Mouse (Mus musculus) heart, embryonic 15.5 days (tissue): ENCODE measurements at regions not wholly inside any gene's neighbourhood (a gene's known extent, or its start where the extent isn't known, plus 50 kb on each side); places are given as distances from the start of the nearest gene placed in this dataset.

ENCODE experiments used
- ATAC-seq: fragments of 200-750 bp; cut with Nextera tagmentation; replicated peaks from 2 replicates; pipeline ENCODE4 v1.8.0; 2017; ENCODE audit warnings: low read depth, moderate TSS enrichment; ENCODE audit not compliant: insufficient number of reproducible peaks, insufficient read depth, low FRiP score
- H3K27ac ChIP-seq: fragments of 300-500 bp; sonication (generic); 2 replicates; pipeline ENCODE4 v1.5.1; 2015; ENCODE audit warnings: mild to moderate bottlenecking, inconsistent platforms
- H3K27me3 ChIP-seq: fragments of 300-500 bp; sonication (generic); 2 replicates; pipeline ENCODE4 v1.6.1; 2015; ENCODE audit warnings: inconsistent platforms
- H3K36me3 ChIP-seq: fragments of 300-500 bp; sonication (generic); 2 replicates; pipeline ENCODE4 v1.6.1; 2015; ENCODE audit warnings: mild to moderate bottlenecking, inconsistent platforms
- H3K4me1 ChIP-seq: fragments of 300-500 bp; sonication (generic); replicated peaks from 2 replicates; pipeline ENCODE4 v1.6.1; 2015; ENCODE audit warnings: inconsistent platforms
- H3K4me2 ChIP-seq: fragments of 300-500 bp; sonication (generic); 2 replicates; pipeline ENCODE4 v1.6.1; 2015; ENCODE audit warnings: inconsistent platforms, mild to moderate bottlenecking, moderate library complexity
- H3K4me3 ChIP-seq: fragments of 300-500 bp; sonication (generic); 2 replicates; pipeline ENCODE4 v1.5.1; 2015; ENCODE audit warnings: mild to moderate bottlenecking, inconsistent platforms
- H3K9ac ChIP-seq: fragments of 300-500 bp; sonication (generic); 2 replicates; pipeline ENCODE4 v1.6.1; 2015; ENCODE audit warnings: mild to moderate bottlenecking, inconsistent platforms
- H3K9me3 ChIP-seq: fragments of 300-500 bp; sonication (generic); replicated peaks from 2 replicates; pipeline ENCODE4 v1.6.1; 2016; ENCODE audit warnings: inconsistent platforms
- WGBS: fragments of 180-500 bp; shearing (Covaris S2); methylation state at CpG from one replicate; pipeline ENCODE4 v1.1.7; 2015; ENCODE audit warnings: mixed read lengths; 5-methylcytosine and 5-hydroxymethylcytosine counted together

DNA sequence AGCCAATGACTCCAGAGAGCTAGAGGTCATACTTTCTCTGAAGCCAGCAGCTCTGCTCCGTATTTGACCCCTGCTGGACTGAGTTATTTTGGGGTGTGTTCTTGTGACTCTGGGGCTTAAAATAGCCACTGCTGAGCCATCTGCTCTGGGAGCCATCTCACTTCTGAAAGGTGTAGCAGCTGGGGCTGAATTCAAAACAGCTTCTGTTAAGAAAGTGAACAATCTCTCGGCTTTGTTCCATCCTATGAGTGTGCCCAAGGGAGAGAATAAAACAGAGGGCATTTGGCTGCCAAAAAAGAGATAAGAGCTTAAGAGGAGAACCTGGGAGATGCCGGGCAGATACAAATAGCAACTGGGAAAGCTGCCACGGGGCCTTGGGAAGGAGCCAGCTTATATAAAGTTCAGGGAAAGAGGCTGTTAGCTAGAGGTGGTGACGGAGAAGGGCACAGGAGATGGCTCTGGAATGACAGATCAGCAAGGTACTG is 611.7 kb upstream of the Castor2 start:
- ATAC-seq = peak; percentile 95
- Histone ChIP-seq H3K9ac (no peak overlapping the region), H3K4me1 (peaks cover 16% of the 10 kb centered on the region), H3K4me2 (no peak overlapping the region), H3K27me3 (no peaks in the 10 kb centered on the region), H3K36me3 (no peaks in the 10 kb centered on the region), H3K27ac (peak overlapping the region; percentile 91), H3K4me3 (no peak overlapping the region), H3K9me3 (no peaks in the 10 kb centered on the region)
- WGBS = 6% methylated on average over 5 of the region's 5 CpGs

DNA sequence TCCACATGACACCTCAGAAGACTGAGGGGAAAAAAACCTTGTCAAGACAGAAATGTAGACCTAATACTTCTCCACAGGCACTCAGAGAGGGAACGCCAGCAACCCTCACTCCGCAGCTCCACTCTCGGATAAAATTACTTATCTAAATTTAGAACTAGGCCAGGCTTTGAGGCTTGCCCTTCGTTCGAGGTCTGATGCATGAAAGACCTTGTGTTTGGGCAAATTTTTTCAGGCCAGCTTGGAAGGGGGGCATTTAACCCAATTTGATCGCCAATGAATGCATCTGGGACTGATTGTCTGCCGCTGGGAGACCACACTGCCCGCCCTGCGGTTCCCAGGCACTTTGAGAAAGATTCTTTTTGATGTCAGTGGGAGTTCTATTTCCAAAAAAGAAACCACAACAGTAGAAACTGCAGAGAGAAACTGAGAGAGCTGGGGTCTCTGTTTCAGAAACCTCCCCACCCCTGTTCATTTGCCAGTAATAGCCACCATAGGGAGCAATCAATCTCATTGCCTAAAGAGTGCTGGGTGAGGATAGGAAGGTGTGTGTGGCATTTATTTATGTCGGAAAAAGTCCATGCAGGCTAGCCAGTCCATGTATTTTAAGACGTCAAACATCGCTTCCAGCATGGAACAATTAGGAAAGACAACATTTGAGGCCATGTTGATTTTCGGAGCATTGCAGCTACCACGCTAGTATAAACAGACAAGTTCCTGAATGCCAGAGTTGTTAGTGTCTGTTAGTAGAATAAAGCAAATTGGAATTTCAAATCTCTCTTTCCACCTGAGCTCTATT is 617.0 kb upstream of the Castor2 start:
- no peaks in the 10 kb centered on the region for H3K9me3 ChIP-seq
- H3K36me3 ChIP-seq = no peaks in the 10 kb centered on the region
- no peak overlapping the region for H3K4me3 ChIP-seq
- ATAC-seq = 0 out of 2 replicates have a peak, but pooled peaks have one; percentile 18
- no peak overlapping the region for H3K9ac ChIP-seq
- no peaks in the 10 kb centered on the region for H3K27me3 ChIP-seq
- peak overlapping the region; percentile 62 for H3K27ac ChIP-seq
- 49% methylated on average over 14 of the region's 14 CpGs for WGBS
- peaks cover 18% of the 10 kb centered on the region for H3K4me1 ChIP-seq
- H3K4me2 ChIP-seq = 0 out of 2 replicates have a peak overlapping the region, but pooled peaks have one; percentile 6

DNA sequence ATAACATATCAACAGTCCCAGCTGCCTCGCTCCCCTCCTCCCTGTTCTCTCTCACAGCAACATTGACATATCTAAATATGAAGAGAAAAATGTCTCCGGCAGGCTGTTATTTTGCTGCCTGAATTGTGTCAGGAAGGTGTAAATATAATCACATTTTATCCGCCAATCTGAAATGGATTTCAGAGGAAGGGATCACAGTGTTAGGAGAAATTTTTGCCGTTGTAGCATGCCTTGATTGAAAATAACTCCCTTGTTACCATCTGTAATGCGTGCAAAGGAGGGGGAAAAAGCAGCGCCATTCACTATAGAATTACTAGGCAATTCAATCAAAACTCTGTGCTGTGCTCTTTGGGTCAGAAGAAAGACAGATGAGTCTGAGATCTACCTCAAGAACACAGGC is 620.3 kb upstream of the Castor2 start:
- Histone ChIP-seq H3K36me3 (no peaks in the 10 kb centered on the region), H3K4me2 (no peak overlapping the region), H3K27ac (no peak overlapping the region), H3K4me3 (no peak overlapping the region), H3K9ac (no peak overlapping the region), H3K4me1 (peaks cover 14% of the 10 kb centered on the region), H3K9me3 (no peaks in the 10 kb centered on the region), H3K27me3 (no peaks in the 10 kb centered on the region)
- WGBS = 85% methylated on average over 6 of the region's 6 CpGs
- no peak for ATAC-seq

DNA sequence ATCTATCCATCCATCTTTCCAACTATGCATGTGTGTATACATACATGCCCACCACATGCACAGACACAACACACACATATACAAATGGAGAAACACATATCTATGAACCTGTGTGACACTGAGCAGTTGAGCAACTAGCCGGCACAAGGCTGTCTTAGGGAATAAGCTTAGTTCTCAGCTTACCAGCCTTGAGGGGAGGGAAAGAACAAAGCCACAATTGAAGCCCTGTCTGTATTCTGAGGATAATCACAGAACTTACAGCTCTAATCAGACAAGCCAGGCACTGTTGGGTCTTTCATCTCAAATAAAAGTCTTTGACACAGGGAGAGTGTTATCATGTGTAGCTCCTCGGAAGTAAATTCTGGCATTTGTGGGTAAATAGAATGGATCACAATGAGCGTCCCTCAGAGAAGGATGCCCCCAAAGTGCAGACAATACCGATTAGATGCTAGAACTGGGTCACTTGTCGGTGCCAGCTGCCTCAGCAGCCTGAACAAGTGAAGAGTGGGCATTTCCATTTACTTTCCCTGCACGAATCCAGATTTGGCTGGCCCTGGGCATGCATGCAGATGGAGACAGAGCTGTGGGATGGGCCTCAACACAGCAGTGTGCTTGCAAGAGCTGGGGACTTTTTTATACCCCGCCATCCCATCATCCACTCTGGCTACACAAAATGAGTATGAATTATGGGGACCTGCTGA is 646.0 kb upstream of the Castor2 start:
- H3K4me2 ChIP-seq = no peak overlapping the region
- no peak overlapping the region for H3K27ac ChIP-seq
- 65% methylated on average over 7 of the region's 7 CpGs for WGBS
- no peak overlapping the region for H3K4me3 ChIP-seq
- no peaks in the 10 kb centered on the region for H3K36me3 ChIP-seq
- no peak overlapping the region for H3K9ac ChIP-seq
- ATAC-seq = no peak
- H3K4me1 ChIP-seq = no peaks in the 10 kb centered on the region
- H3K9me3 ChIP-seq = no peaks in the 10 kb centered on the region
- no peaks in the 10 kb centered on the region for H3K27me3 ChIP-seq

DNA sequence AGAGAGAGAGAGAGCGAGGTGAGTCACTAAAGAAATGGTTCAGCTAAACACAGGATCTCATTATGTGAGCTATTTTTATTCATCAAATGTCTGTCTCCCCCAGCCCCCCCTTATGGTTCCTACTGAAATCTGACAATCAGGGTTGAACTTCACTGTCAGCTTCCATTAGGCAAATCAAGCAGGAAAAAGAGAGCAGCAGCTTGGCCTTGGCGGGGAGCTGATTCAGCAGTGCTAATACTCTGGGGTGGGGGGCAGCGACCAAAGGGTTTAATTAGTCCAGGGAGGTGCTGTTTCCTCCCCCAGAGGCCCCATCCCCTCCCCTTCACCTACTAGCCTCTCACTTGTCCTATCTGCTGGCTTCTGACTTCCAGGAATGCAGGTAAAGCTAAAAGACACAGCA is 649.6 kb upstream of the Castor2 start:
- no peak for ATAC-seq
- WGBS = 81% methylated on average over 3 of the region's 3 CpGs

DNA sequence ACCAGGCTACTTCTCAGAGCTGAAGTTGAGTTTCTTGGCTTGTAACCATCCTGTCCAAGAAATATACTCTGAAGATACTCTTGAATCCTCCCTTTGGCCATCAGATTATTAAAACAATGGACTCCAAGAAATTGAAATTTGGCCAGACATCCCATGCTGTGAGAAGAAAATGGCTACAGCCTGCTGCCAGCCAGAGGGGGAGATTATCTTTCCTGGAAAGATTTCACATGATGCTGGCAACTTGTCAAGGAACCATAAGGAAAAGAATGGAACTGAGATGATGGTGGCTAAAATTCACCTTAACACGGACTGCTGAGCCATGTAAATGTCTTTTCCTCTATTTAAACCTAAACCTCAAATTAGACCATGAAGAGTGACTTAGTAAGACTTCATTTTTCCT is 698.7 kb upstream of the Castor2 start:
- H3K36me3 ChIP-seq = no peaks in the 10 kb centered on the region
- WGBS = 70% methylated on average over 1 of the region's 1 CpGs
- H3K27ac ChIP-seq = no peak overlapping the region
- no peak overlapping the region for H3K4me2 ChIP-seq
- H3K4me1 ChIP-seq = no peaks in the 10 kb centered on the region
- H3K9ac ChIP-seq = no peak overlapping the region
- no peaks in the 10 kb centered on the region for H3K27me3 ChIP-seq
- H3K4me3 ChIP-seq = no peak overlapping the region
- H3K9me3 ChIP-seq = no peaks in the 10 kb centered on the region
- ATAC-seq = no peak

More for the DNA sequence above, 649.6 kb upstream of the Castor2 start:
- no peaks in the 10 kb centered on the region for H3K27me3 ChIP-seq
- no peak overlapping the region for H3K9ac ChIP-seq
- H3K36me3 ChIP-seq = no peaks in the 10 kb centered on the region
- no peak overlapping the region for H3K27ac ChIP-seq
- H3K4me3 ChIP-seq = no peak overlapping the region
- H3K4me1 ChIP-seq = no peaks in the 10 kb centered on the region
- H3K9me3 ChIP-seq = no peaks in the 10 kb centered on the region
- no peak overlapping the region for H3K4me2 ChIP-seq

DNA sequence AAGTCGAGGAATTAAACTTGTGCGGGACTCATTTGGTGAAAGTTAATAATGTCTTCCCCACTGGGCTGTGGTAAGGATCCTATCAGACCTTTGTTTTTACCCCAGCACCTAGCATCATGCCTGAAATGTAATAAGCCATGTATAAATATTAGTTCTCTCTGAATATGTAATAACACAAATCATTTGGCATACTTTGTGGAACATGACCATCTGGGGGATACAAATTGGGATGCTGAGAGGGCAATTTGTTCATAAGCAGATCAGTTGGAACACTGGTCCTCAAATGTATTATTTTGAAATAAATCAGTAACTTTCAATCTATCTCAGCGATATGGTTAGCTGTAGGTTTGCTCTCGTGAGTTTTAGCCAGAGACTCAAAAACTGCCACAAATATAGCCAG is 709.6 kb upstream of the Castor2 start:
- no peak overlapping the region for H3K4me3 ChIP-seq
- WGBS = 78% methylated on average over 4 of the region's 4 CpGs
- no peaks in the 10 kb centered on the region for H3K36me3 ChIP-seq
- H3K4me2 ChIP-seq = no peak overlapping the region
- no peaks in the 10 kb centered on the region for H3K9me3 ChIP-seq
- no peak overlapping the region for H3K27ac ChIP-seq
- H3K4me1 ChIP-seq = peaks cover 21% of the 10 kb centered on the region
- H3K27me3 ChIP-seq = peaks cover 18% of the 10 kb centered on the region
- no peak for ATAC-seq
- no peak overlapping the region for H3K9ac ChIP-seq

DNA sequence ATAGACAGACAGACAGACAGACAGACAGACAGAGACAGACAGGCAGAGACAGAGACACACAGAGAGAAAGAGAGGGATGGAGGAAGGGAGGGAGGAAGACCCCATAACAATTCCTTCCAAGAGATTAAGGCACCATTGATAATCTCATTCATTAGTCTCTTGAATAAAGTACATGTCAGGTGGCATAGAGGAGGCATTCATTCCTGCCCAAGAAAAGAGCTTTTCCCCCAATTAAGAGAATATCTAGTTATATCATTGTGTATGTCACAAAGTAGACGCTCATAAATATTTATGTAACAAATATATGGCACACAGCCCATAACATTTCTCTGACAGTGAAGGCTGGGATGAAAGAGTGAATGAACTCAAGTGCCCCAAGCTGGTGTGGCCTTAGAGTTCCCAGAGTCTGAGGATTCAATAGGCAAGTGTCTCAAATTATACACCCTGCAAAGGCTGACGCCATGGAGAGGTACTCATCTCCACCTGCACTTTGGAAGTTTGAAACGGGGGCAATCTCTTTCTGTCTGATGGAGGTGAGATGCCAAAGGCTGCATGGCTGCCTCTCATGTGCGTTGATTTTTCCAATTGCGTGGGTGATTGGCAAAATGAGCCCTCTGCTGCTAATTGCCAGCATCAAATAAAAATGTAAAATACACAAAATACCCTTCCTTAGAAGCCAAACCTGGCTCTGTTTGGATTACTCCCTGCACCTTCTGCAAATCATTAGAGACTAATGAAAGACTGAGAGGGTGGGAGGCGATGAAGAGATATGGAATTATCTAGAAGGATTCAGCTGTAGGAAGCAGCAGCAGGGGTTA is 710.3 kb upstream of the Castor2 start:
- Histone ChIP-seq H3K27me3 (peaks cover 19% of the 10 kb centered on the region), H3K4me1 (peaks cover 24% of the 10 kb centered on the region), H3K36me3 (no peaks in the 10 kb centered on the region), H3K27ac (no peak overlapping the region), H3K4me3 (no peak overlapping the region), H3K9me3 (no peaks in the 10 kb centered on the region), H3K4me2 (no peak overlapping the region), H3K9ac (no peak overlapping the region)
- ATAC-seq = no peak
- 77% methylated on average over 6 of the region's 6 CpGs for WGBS

DNA sequence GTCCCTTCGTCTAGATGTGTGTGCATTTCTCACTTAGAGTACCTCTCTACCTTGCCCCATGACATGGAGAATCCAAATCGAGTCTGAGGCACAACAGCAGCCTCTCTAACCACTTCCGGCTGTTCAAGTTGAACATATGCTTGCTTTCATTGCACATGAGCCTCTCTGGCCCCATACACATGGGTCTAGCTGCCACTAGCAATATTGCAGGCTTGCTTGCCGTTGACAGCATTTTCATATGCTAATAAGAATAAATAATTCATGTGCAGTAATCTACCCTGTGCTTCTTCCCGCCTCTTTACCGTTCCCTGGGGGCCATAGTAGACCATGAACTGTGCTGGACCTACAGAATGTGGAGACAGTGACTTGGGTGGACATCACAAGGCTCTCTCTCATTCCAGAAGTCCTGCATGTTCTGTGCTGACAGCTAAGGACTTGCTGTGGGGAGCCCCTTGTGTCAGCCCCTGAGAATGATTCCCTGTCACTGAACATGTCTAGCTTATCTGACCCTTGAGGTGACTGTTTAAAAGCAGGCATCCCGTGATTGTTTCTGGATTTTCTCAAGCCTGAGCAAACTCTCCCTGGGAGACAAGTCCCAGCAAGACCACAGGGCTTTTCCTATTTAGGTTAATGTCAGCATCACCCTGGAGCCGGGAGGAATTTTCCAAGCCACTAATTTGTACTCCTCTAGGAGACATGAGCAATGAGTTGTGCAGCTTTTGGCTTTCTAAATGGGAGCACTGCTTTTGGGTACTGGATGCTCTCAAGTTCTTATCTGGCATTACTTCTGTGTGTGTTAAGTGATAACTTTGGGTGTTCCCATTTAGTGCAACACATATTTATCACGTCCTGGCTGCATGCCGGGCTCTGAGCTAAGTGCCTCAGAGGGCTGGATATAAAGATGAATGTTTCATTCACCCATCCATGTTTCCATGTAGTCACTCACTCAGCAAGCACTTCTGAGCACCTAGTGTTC is 713.8 kb upstream of the Castor2 start:
- Histone ChIP-seq H3K9ac (no peak overlapping the region), H3K4me2 (peak overlapping the region; percentile 17), H3K27ac (peak overlapping the region; percentile 79), H3K36me3 (no peaks in the 10 kb centered on the region), H3K4me3 (no peak overlapping the region), H3K9me3 (no peaks in the 10 kb centered on the region), H3K27me3 (peaks cover 40% of the 10 kb centered on the region), H3K4me1 (peaks cover 24% of the 10 kb centered on the region)
- WGBS = 28% methylated on average over 10 of the region's 10 CpGs
- peak; percentile 90 for ATAC-seq

DNA sequence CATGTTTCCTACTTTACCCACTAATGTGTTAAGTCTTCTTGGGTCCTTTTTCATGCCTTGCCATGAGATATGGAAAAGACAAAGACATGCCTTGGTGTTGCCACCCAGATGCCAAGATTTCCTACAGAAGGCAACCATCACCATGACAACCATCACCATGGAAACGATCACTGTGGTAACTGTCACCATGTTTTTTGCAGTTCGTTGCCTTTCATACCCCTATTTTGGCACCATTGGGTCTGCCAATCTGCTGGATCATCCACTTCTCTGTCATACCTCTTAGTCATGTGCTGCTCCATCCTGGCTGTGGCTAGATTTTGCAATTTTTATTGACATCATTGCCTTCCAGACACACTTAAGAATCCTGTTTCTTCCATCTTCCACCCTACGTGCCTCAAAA is 733.7 kb upstream of the Castor2 start:
- WGBS = 85% methylated on average over 3 of the region's 3 CpGs
- Histone ChIP-seq H3K9ac (no peak overlapping the region), H3K4me3 (no peak overlapping the region), H3K27ac (no peak overlapping the region), H3K4me1 (no peaks in the 10 kb centered on the region), H3K4me2 (no peak overlapping the region), H3K36me3 (no peaks in the 10 kb centered on the region), H3K27me3 (no peaks in the 10 kb centered on the region), H3K9me3 (no peaks in the 10 kb centered on the region)
- ATAC-seq = no peak
